Mouse (Mus musculus) lung, adult 2 months (tissue): Measurements from ENCODE around the gene Neb.

Experiments used
- CTCF ChIP-seq: fragments of 200-500 bp; IDR thresholded peaks from 2 replicates; pipeline ENCODE4 v1.5.1; 2011; ENCODE audit warnings: mild to moderate bottlenecking, low read length, control low read depth; ENCODE audit not compliant: insufficient read depth
- POLR2A ChIP-seq: fragments of 200-500 bp; IDR thresholded peaks from 2 replicates; pipeline ENCODE4 v1.6.1; 2011; ENCODE audit warnings: low read depth, mild to moderate bottlenecking, control low read depth, low read length, borderline replicate concordance; ENCODE audit errors: extremely low read depth

- TF ChIP-seq POLR2A = peak; percentile 92; the same call in 1 of the 2 replicates
- TF ChIP-seq CTCF = no peak
These were observed 46.7 kb upstream of the Neb start, which contains the start of gene Arl5a for GRCm38 (mm10) chr2:52424747-52425522.
